Mouse (Mus musculus) heart, adult 2 months (tissue): Measurements from ENCODE around the gene Nup98. TPM values are rescaled to one million over a fixed set of nuclear protein-coding genes. Genes with fewer than 3 reads are reported as not detected.

Experiments
- DNase-seq, 2 experiments: peaks; one replicate each; pipeline ENCODE4 v3.0.0; 2021
- H3K27ac ChIP-seq: fragments of 200-600 bp; 2 replicates; pipeline ENCODE4 v1.8.1; 2022
- H3K27me3 ChIP-seq: fragments of 200-500 bp; 2 replicates; pipeline ENCODE4 v1.6.1; 2012; ENCODE audit warnings: mild to moderate bottlenecking, low read length, inconsistent platforms, mixed read lengths; ENCODE audit not compliant: control insufficient read depth, insufficient read depth
- H3K36me3 ChIP-seq: fragments of 200-500 bp; 2 replicates; pipeline ENCODE4 v1.6.1; 2012; ENCODE audit warnings: low read length, inconsistent platforms; ENCODE audit not compliant: control insufficient read depth, insufficient read depth
- H3K4me1 ChIP-seq: fragments of 200-500 bp; 2 replicates; pipeline ENCODE4 v1.6.1; 2011; ENCODE audit warnings: low read length; ENCODE audit not compliant: control insufficient read depth, insufficient read depth
- H3K4me3 ChIP-seq: fragments of 200-600 bp; 2 replicates; pipeline ENCODE4 v1.8.1; 2022
- H3K79me2 ChIP-seq: fragments of 200-500 bp; replicated peaks from 2 replicates; pipeline ENCODE4 v1.6.1; 2012; ENCODE audit warnings: mild to moderate bottlenecking, inconsistent platforms, low read length, moderate library complexity, mixed read lengths; ENCODE audit not compliant: control insufficient read depth, insufficient read depth
- H3K9ac ChIP-seq: fragments of 200-500 bp; 2 replicates; pipeline ENCODE4 v1.6.1; 2012; ENCODE audit warnings: low read depth, mild to moderate bottlenecking, control low read depth, inconsistent platforms, low read length, mixed read lengths
- CTCF ChIP-seq: fragments of 200-600 bp; IDR thresholded peaks from 2 replicates; pipeline ENCODE4 v1.8.1; 2022; ENCODE audit warnings: antibody characterized with exemption, mild to moderate bottlenecking, moderate library complexity
- EP300 ChIP-seq: fragments of 200-500 bp; IDR thresholded peaks from 2 replicates; pipeline ENCODE4 v1.6.1; 2011; ENCODE audit warnings: low read depth, low read length, control low read depth; ENCODE audit not compliant: insufficient read depth
- POLR2A ChIP-seq: fragments of 200-500 bp; IDR thresholded peaks from 2 replicates; pipeline ENCODE4 v1.6.1; 2011; ENCODE audit warnings: mild to moderate bottlenecking, low read depth, low read length, control low read depth; ENCODE audit not compliant: insufficient read depth
- WGBS: fragments of 180-500 bp; shearing (Covaris S2); methylation state at CpG from one replicate; pipeline ENCODE4 v1.1.7; 2018; 5-methylcytosine and 5-hydroxymethylcytosine counted together
- intact Hi-C: fragments of 180-260 bp; cut with DNase I; formaldehyde crosslinking; loops from one replicate; pipeline ENCODE4 v1.15.1; 2025
- polyA plus RNA-seq: library from polyadenylated mRNA; depleted of rRNA; stranded (reverse); fragments of >200 nt; gene quantifications from 2 replicates; pipeline ENCODE4 v1.2.3, GENCODE M21; 2012
- total RNA-seq, 2 experiments: library from RNA; stranded (reverse); gene quantifications; 2 replicates each; pipeline ENCODE4 v1.2.3; 2021

The Nup98 gene
- total and polyA plus RNA-seq, 3 experiments = 9.9 to 32.9 (median 31.9) TPM

DNA sequence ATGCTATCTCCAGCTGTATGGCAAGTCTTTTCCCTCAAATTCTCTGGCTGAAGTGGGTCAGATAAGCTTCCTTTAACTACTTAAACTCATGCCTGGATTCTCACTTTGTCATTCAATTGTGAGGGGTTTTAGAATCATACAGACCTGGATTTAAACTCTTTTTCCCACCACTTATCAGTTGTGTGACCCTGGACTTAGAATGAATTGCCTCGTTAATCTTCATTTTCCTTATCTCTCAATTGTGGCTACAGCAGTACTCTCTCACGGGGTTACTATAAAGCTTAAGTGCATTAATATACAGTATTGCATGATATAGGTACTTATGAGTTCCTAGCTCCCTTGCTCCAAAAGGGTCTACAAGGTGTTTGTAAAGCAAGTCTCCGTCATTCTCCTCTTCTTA, 32.9 kb upstream of the Nup98 start:
- intact Hi-C loops = loop anchor here (2.0 kb wide), 1 partner anchor 20 kb away; no protein-coding TSS in a partner anchor
- H3K4me3 ChIP-seq = no peak overlapping the region

DNA sequence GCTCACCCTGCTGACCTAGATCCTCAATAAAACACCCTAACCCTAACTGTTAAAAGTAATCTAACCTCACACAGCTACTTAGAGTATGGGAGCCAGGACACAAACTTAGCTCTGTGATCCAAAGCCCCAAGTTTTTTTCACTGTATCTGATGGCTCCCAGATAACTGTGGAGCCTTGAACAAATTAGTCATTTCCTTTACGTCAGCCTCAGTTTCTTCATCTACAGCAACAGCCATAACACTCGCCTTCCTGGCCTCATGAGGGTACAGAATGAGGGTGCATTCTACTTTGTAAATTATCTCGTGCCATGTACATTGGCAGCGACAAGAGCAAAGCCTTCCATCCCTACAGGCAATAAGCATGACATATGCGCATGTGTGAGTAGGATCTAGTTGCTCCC, 32.4 kb upstream of the Nup98 start:
- DNase-seq = no peak
- H3K27ac ChIP-seq = peak overlapping the region; percentile 1
- H3K36me3 ChIP-seq = peaks cover 9% of the 10 kb centered on the region
- intact Hi-C loops = loop anchor here (2.0 kb wide), 1 partner anchor 20 kb away; no protein-coding TSS in a partner anchor
- no peak overlapping the region for H3K4me3 ChIP-seq
- H3K9ac ChIP-seq = no peak overlapping the region
- peaks cover 2% of the 10 kb centered on the region for H3K79me2 ChIP-seq
- H3K4me1 ChIP-seq = peaks cover 34% of the 10 kb centered on the region
- no peaks in the 10 kb centered on the region for H3K27me3 ChIP-seq
- TF ChIP-seq POLR2A (no peak), EP300 (no peak), CTCF (no peak)
- WGBS = 58% methylated on average over 5 of the region's 5 CpGs

More for the DNA sequence above, 32.9 kb upstream of the Nup98 start:
- WGBS = 65% methylated on average over 3 of the region's 3 CpGs
- H3K79me2 ChIP-seq = peaks cover 2% of the 10 kb centered on the region
- no peak for TF ChIP-seq EP300
- TF ChIP-seq POLR2A = no peak
- TF ChIP-seq CTCF = no peak
- H3K36me3 ChIP-seq = peaks cover 9% of the 10 kb centered on the region
- H3K27ac ChIP-seq = peak overlapping the region; percentile 1; the same call in 1 of the 2 replicates
- no peaks in the 10 kb centered on the region for H3K27me3 ChIP-seq
- DNase-seq = no peak
- no peak overlapping the region for H3K9ac ChIP-seq
- H3K4me1 ChIP-seq = peaks cover 37% of the 10 kb centered on the region

GRCm38 (mm10) chr7:102239591-102239990, 29.6 kb upstream of the Nup98 start:
- Histone ChIP-seq H3K4me3 (no peak overlapping the region), H3K27ac (no peak overlapping the region), H3K27me3 (no peaks in the 10 kb centered on the region), H3K4me1 (peaks cover 16% of the 10 kb centered on the region), H3K9ac (no peak overlapping the region), H3K79me2 (no peaks in the 10 kb centered on the region; the same call in 1 of the 2 replicates), H3K36me3 (peaks cover 5% of the 10 kb centered on the region; the same call in 1 of the 2 replicates)
- no peak for DNase-seq
- 88% methylated on average over 16 of the region's 16 CpGs for WGBS
- TF ChIP-seq POLR2A (no peak), EP300 (no peak), CTCF (no peak)
- intact Hi-C loops = no loop called here

GRCm38 (mm10) chr7:102238686-102239286, 28.8 kb upstream of the Nup98 start:
- intact Hi-C loops = no loop called here
- no peak overlapping the region for H3K4me3 ChIP-seq
- H3K27me3 ChIP-seq = no peaks in the 10 kb centered on the region
- H3K9ac ChIP-seq = no peak overlapping the region
- peaks cover 4% of the 10 kb centered on the region; the same call in 1 of the 2 replicates for H3K36me3 ChIP-seq
- no peak for TF ChIP-seq CTCF
- TF ChIP-seq POLR2A = no peak
- TF ChIP-seq EP300 = no peak
- no peak for DNase-seq
- H3K4me1 ChIP-seq = peaks cover 11% of the 10 kb centered on the region
- H3K79me2 ChIP-seq = no peaks in the 10 kb centered on the region
- no peak overlapping the region for H3K27ac ChIP-seq
- WGBS = 90% methylated on average over 8 of the region's 8 CpGs

- no peaks in the 10 kb centered on the region for H3K4me1 ChIP-seq
- H3K27me3 ChIP-seq = no peaks in the 10 kb centered on the region
- H3K9ac ChIP-seq = no peak overlapping the region
- no peak for DNase-seq
- 74% methylated on average over 4 of the region's 4 CpGs for WGBS
- H3K36me3 ChIP-seq = no peaks in the 10 kb centered on the region
- no peak overlapping the region for H3K27ac ChIP-seq
- no peaks in the 10 kb centered on the region for H3K79me2 ChIP-seq
- TF ChIP-seq POLR2A = no peak
- intact Hi-C loops = no loop called here
- H3K4me3 ChIP-seq = no peak overlapping the region
These were observed 23.1 kb upstream of the Nup98 start for GRCm38 (mm10) chr7:102233059-102233458.

DNA sequence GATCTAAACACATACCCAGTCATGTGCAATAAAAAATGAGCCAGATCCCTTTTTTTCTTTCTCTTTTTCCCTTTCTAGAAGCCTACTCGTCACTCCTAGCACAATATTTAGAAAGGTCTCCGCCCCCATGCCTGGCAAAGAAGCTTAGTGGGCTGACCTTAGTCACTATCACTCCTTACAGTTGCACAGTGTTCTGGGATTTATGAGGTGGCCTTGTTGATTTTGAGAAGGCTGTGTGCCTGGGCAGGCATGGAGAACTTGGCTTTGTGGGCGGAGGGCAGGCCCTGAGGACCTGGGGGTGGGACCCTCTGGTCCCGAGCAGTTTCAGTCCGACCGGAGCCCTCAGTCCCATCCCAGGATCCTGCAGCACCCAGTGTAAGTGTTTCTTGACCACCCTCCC, 19.8 kb upstream of the Nup98 start:
- WGBS = 83% methylated on average over 6 of the region's 6 CpGs
- peaks cover 4% of the 10 kb centered on the region; the same call in 1 of the 2 replicates for H3K36me3 ChIP-seq
- intact Hi-C loops = no loop called here

More for the DNA sequence above, 19.8 kb upstream of the Nup98 start:
- Histone ChIP-seq H3K4me1 (peaks cover 7% of the 10 kb centered on the region), H3K9ac (no peak overlapping the region), H3K27me3 (no peaks in the 10 kb centered on the region), H3K4me3 (no peak overlapping the region), H3K27ac (no peak overlapping the region), H3K79me2 (no peaks in the 10 kb centered on the region)
- TF ChIP-seq EP300 (no peak), CTCF (no peak), POLR2A (no peak)
- no peak for DNase-seq
